Mouse (Mus musculus) lung, postnatal 0 days (tissue): ENCODE data around the gene Hapln2. TPM values are rescaled to one million over a fixed set of nuclear protein-coding genes. Genes with fewer than 3 reads are reported as not detected.

Experiments
- ATAC-seq: fragments of 200-750 bp; cut with Nextera tagmentation; 2 replicates; pipeline ENCODE4 v1.8.0; 2017; ENCODE audit warnings: moderate library complexity
- DNase-seq: peaks from one replicate; pipeline ENCODE4 v3.0.0-alpha.2; 2016; ENCODE audit warnings: low spot score
- H3K27ac ChIP-seq: fragments of 300-500 bp; sonication (generic); 2 replicates; pipeline ENCODE4 v1.5.1; 2014; ENCODE audit warnings: antibody characterized with exemption, mild to moderate bottlenecking, low read length, mixed read lengths
- H3K27me3 ChIP-seq: fragments of 300-500 bp; sonication (generic); replicated peaks from 2 replicates; pipeline ENCODE4 v1.6.1; 2014; ENCODE audit warnings: low read length, mixed read lengths; ENCODE audit not compliant: insufficient read depth
- H3K36me3 ChIP-seq: fragments of 300-500 bp; sonication (generic); 2 replicates; pipeline ENCODE4 v1.6.1; 2014; ENCODE audit warnings: low read length, mixed read lengths; ENCODE audit not compliant: insufficient read depth
- H3K4me1 ChIP-seq: fragments of 300-500 bp; sonication (generic); 2 replicates; pipeline ENCODE4 v1.6.1; 2014; ENCODE audit warnings: antibody characterized with exemption, low read depth, low read length, mixed read lengths; ENCODE audit not compliant: insufficient read depth
- H3K4me2 ChIP-seq: fragments of 300-500 bp; sonication (generic); replicated peaks from 2 replicates; pipeline ENCODE4 v1.6.1; 2014; ENCODE audit warnings: low read depth, mild to moderate bottlenecking, low read length, moderate library complexity, mixed read lengths
- H3K4me3 ChIP-seq: fragments of 300-500 bp; sonication (generic); 2 replicates; pipeline ENCODE4 v1.5.1; 2014; ENCODE audit warnings: low read depth, low read length
- H3K9ac ChIP-seq: fragments of 300-500 bp; sonication (generic); replicated peaks from 2 replicates; pipeline ENCODE4 v1.6.1; 2014; ENCODE audit warnings: low read depth, mild to moderate bottlenecking
- H3K9me3 ChIP-seq: fragments of 300-500 bp; sonication (generic); 2 replicates; pipeline ENCODE4 v1.6.1; 2016; ENCODE audit warnings: low read length, mixed read lengths
- CTCF ChIP-seq: IDR thresholded peaks from 2 replicates; pipeline ENCODE4 v1.5.1; 2016; ENCODE audit warnings: antibody characterized with exemption, mild to moderate bottlenecking
- EP300 ChIP-seq: IDR thresholded peaks from 2 replicates; pipeline ENCODE4 v1.6.1; 2016; ENCODE audit warnings: antibody characterized with exemption, mild to moderate bottlenecking, control low read depth
- WGBS: fragments of 180-500 bp; shearing (Covaris S2); extraction: QIAGEN DNeasy Blood & Tissue Kit; methylation state at CpG from one replicate; pipeline ENCODE4 v1.1.7; 2014; 5-methylcytosine and 5-hydroxymethylcytosine counted together
- polyA plus RNA-seq: library from polyadenylated mRNA; unstranded; fragments of >200 nt; fragmentation: Nextera tagmentation; extraction: Ambion mirVana; gene quantifications from 2 replicates; pipeline ENCODE4 v1.2.1, GENCODE M21; 2015

The Hapln2 gene
- polyA plus RNA-seq, 1 experiment from 2014 or later, result not detected

DNA sequence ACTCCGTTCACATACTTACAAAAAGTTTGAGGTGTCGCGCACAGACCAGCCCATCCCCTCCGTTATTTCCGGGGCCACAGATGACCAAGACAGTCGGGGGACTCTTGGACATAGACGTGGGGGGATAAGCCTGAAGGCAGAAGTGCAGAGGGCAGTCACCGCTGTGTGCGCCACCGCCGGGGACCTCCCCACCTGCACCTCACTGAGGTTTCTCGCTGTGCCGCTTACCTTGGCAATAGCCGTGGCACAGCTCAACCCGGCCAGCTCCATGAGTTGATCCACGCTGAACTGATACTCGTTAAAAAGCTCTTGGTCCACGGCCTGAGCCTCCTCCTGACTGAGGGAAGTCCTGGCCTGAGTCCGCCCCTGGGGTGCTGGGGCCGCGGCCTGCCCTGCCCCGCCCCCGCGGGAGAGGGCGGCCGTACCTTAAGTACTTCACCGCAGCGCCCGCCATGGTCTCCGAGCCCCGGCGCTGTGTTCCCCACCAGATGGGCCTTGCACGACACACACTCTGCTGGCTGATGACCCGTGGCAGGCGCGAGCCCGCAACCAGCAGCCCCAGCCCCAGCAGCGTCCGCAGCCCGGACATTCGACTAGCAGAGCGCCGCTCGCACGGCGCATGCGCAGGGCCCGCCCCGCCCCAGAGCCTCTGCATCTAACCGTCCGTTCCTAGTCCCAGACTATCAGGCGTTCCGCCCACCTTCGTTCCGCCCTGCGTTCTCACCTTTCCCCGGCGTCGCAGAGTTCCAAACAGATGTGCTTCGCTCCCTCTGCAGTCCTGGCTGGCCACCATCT lies 30.7 kb upstream of the Hapln2 start, which contains the start of gene Naxe:
Gene Naxe (minus strand): TSS at position 594 of the 795 bp plus-strand sequence.
- Histone ChIP-seq H3K4me2 (peak within 1 kb of the TSS; percentile 88), H3K36me3 (no peaks in the 10 kb centered on the region), H3K4me1 (peaks cover 9% of the 10 kb centered on the region), H3K9ac (peak within 1 kb of the TSS; percentile 74), H3K27ac (peak within 1 kb of the TSS; percentile 68; the same call in 1 of the 2 replicates), H3K4me3 (peak within 1 kb of the TSS; percentile 83), H3K9me3 (no peaks in the 10 kb centered on the region), H3K27me3 (no peaks in the 10 kb centered on the region)
- TF ChIP-seq EP300 (no peak), CTCF (peak; percentile 8; the same call in 1 of the 2 replicates)
- DNase-seq (peak; percentile 94), ATAC-seq (peak; percentile 97)
- WGBS, result 2% methylated on average over 41 of the region's 60 CpGs

DNA sequence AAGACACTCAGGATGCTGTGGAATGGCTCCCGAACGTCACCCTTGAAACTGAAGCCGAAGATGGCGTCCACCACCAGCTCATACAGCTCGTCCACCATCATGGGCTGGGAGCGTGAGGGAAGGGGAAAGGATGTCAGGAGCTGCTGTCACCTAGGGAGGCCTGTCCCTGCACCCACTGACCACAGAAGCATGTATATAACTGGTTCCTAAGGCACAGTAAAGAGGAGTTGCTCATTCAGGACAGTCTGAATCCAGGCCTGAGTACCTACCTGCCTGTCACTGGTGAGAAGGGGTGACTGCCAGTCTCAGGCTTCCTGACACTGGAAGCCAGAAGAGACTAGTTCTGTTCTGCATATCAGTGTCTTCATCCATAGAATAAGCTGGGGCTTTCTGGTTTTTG lies 29.6 kb upstream of the Hapln2 start:
- 82% methylated on average over 6 of the region's 6 CpGs for WGBS
- Histone ChIP-seq H3K9me3 (no peaks in the 10 kb centered on the region), H3K27ac (no peak overlapping the region), H3K4me2 (no peak overlapping the region), H3K9ac (peak overlapping the region; percentile 74; the same call in 1 of the 2 replicates), H3K4me1 (peaks cover 9% of the 10 kb centered on the region), H3K36me3 (no peaks in the 10 kb centered on the region), H3K4me3 (no peak overlapping the region), H3K27me3 (no peaks in the 10 kb centered on the region)
- TF ChIP-seq EP300 (no peak), CTCF (no peak)
- DNase-seq, result no peak
- no peak for ATAC-seq

DNA sequence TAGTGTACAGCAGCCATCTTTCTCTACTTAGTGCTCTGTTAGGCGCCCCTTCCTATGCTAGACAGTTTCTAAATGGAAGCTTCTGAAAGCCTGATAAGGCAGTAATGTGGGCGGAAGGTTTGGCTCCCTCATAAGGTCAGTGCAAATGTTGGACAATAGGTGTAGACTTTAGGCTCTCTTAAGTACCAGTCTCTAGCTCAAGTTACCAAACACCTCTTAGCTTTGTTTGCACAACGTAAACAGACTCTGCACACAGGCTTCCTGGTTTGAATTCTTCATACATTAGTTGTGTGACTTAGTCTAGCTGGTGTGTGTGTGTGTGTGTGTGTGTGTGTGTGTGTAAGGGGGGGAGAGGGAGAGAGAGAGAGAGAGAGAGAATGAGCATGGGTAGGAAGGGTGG lies 22.1 kb upstream of the Hapln2 start:
- H3K9ac ChIP-seq, result no peak overlapping the region
- TF ChIP-seq EP300 (peak; percentile 74), CTCF (peak; percentile 29)
- no peaks in the 10 kb centered on the region for H3K4me1 ChIP-seq
- H3K4me3 ChIP-seq, result no peak overlapping the region
- no peak overlapping the region for H3K4me2 ChIP-seq
- H3K9me3 ChIP-seq, result no peaks in the 10 kb centered on the region
- no peaks in the 10 kb centered on the region for H3K36me3 ChIP-seq
- peak overlapping the region; percentile 38; the same call in 1 of the 2 replicates for H3K27ac ChIP-seq
- DNase-seq, result peak; percentile 94
- ATAC-seq, result peak; percentile 97
- WGBS, result 29% methylated on average over 3 of the region's 3 CpGs
- H3K27me3 ChIP-seq, result no peaks in the 10 kb centered on the region

DNA sequence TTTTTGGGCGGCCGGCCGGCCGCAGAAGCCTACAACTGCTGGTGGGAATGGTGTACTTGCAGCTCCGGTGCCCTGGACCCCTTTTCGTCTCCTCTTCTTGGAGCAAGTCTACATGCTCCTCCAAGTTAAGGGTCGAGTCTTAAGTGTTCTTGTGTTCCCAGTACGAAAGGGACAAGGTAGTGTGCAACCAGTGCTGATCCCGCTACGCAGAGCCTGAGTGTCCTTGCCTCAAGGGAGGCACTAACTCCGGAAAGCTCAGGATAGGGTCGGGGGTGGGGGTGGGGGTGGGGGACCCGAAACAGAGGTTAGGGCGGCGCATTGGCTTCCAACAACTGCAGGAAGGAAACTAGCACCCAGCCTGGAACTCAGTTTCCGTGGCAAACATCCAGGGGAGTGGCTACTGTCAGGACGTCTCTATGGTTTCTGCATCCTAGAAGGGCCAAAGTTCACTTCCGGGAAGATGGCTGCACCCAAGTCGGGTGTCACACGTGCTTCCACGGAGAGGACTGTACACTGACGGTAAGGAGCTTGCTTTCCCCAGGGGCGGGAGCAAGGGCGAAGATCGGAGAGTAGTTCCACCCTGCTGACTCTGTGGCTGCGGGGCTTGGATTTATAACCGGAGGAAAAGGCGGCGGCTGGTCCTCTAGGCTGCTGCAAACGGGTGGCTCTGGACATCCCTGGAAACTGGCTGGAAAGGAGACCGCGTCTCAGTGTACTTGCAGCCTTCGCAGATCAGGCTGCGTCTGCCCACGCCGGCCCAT lies 15.5 kb upstream of the Hapln2 start, which contains the start of gene Gpatch4:
Gene Gpatch4 (plus strand): TSS at position 448 of the 761 bp plus-strand sequence.
- TF ChIP-seq CTCF (no peak), EP300 (0 out of 2 replicates have a peak, but pooled peaks have one; percentile 15)
- Histone ChIP-seq H3K4me3 (peak within 1 kb of the TSS; percentile 67), H3K27ac (peak within 1 kb of the TSS; percentile 57; the same call in 1 of the 2 replicates), H3K9me3 (no peaks in the 10 kb centered on the region), H3K27me3 (no peaks in the 10 kb centered on the region), H3K4me2 (peak within 1 kb of the TSS; percentile 80), H3K36me3 (no peaks in the 10 kb centered on the region; the same call in 1 of the 2 replicates), H3K9ac (peak within 1 kb of the TSS; percentile 36), H3K4me1 (peaks cover 8% of the 10 kb centered on the region)
- WGBS, result 8% methylated on average over 36 of the region's 36 CpGs
- DNase-seq (peak; percentile 96), ATAC-seq (peak; percentile 96)

DNA sequence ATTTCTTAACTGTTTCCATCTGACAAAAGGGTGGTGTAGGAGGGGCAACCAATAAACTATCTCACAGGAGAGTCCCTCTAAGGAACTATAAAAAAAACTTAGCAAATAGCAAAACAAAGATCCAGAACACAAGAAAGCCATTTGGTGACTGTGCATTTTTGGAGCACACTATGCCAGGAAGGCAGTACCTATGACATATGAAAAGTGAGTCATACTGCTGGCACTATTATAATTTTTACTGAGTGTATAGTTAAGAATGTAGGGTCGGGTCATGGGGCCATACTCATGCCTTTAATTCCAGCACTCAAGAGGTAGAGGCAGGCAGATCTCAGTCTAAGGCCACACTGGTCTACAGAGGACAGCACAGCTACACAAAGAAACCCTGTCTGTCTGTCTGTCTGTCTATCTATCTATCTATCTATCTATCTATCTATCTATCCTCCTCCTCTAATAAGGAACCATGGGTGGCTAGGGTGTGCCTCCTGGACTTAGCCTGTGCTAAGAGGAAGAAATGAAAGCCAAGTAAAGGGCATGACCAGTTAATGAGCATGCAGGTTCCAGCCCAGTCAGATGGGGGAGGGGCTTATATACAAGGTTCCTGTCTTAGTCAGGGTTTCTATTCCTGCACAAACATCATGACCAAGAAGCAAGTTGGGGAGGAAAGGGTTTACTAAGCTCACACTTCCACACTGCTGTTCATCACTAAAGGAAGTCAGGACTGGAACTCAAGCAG lies 8.3 kb upstream of the Hapln2 start:
- 39% methylated on average over 1 of the region's 1 CpGs for WGBS
- Histone ChIP-seq H3K27me3 (0 out of 2 replicates have a peak, but pooled peaks cover 4% of the 10 kb centered on the region), H3K4me1 (peaks cover 4% of the 10 kb centered on the region; the same call in 1 of the 2 replicates), H3K36me3 (no peaks in the 10 kb centered on the region), H3K9me3 (no peaks in the 10 kb centered on the region), H3K27ac (no peak overlapping the region), H3K4me2 (no peak overlapping the region), H3K9ac (no peak overlapping the region), H3K4me3 (no peak overlapping the region)
- ATAC-seq, result no peak; the same call in 1 of the 2 replicates
- no peak for DNase-seq
- TF ChIP-seq CTCF, result no peak
- no peak for TF ChIP-seq EP300
